In the genomic region with DNA sequence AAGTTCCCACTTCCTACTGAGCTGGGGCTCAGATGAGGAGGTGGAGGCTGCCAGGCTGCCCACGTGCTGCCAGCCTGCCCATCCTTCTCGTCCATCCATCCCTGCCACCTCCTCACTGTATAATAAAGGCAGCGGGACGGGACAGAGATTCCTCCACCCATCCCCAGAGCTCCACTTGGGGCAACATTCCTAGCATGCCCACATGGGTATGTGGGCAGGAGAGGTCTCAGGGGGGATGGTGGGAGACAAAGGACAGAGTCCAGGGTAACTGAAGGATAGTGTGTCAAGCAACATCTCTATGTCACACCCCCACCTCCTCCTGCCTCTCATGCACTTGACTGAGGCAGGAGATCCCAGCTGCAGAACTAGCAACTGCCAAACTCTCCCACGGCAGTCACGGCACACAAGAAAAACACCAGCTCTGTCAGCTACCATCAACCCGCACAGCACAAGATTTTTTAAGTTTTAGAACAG, we compare ENCODE assay signal across 10 mouse cellular contexts. TPM values are rescaled to one million over a fixed set of nuclear protein-coding genes. Genes with fewer than 3 reads are reported as not detected.
DNase-seq lines count a peak whose midpoint lies in the region; ATAC-seq and TF ChIP-seq lines count a peak whose summit lies in the region.
"Had no signal": no experiment of that assay in that cellular context is flagged by ENCODE, and none has a peak within 500 bp of the region (broad histone marks: within the 10 kb centered on the region; RNA-seq: fewer than 3 reads in every experiment).

No protein-coding gene starts in this region.

- 21% methylated on average over 7 of the region's 7 CpGs for WGBS in heart, embryonic 13.5 days

- H3K9me3 ChIP-seq in heart, embryonic 13.5 days: no peaks in the 10 kb centered on the region
- H3K9me3 ChIP-seq in E14TG2a.4 (ENCODE audit: low read length): no peaks in the 10 kb centered on the region
- H3K9me3 ChIP-seq: G1E had no signal

- DNase-seq in heart, postnatal 25 days (ENCODE audit: low spot score): no peak
- peak; percentile 56 to 94 for DNase-seq in left cerebral cortex, postnatal 25 days (ENCODE audit: low spot score in 2 of 2)
- no peak for DNase-seq in embryo, embryonic 10 days (ENCODE audit: low spot score)
- DNase-seq in lung, postnatal 4 days: no peak
- no peak for DNase-seq in gastrocnemius, postnatal 10 days
- DNase-seq: gastrocnemius, postnatal 25 days had no signal

- ATAC-seq in heart, embryonic 13.5 days (ENCODE audit: extremely low read depth, insufficient number of reproducible peaks, low FRiP score, low TSS enrichment): no peak
- peak; percentile 79 for ATAC-seq in frontal cortex, adult (ENCODE audit: low TSS enrichment)

- H3K9ac ChIP-seq in heart, embryonic 13.5 days: peak overlapping the region; percentile 47

- no peaks in the 10 kb centered on the region for H3K27me3 ChIP-seq in heart, embryonic 13.5 days (replicated peaks)
- H3K27me3 ChIP-seq in E14TG2a.4 (ENCODE audit: insufficient read depth, low read length): no peaks in the 10 kb centered on the region

- peaks cover 76% of the 10 kb centered on the region for H3K4me1 ChIP-seq in heart, embryonic 13.5 days
- H3K4me1 ChIP-seq in E14TG2a.4 (replicated peaks; ENCODE audit: low read depth, low read length): peaks cover 92% of the 10 kb centered on the region

- H3K4me3 ChIP-seq in heart, embryonic 13.5 days: no peak overlapping the region
- peak overlapping the region; percentile 39; the same call in 1 of the 2 replicates for H3K4me3 ChIP-seq in E14TG2a.4 (replicated peaks; ENCODE audit: low read length)

- intact Hi-C loops in heart, postnatal 25 days (cut with DNase I): loop anchor here (5.0 kb wide), 1 partner anchor 48 kb away; no protein-coding TSS in a partner anchor
- intact Hi-C loops in left cerebral cortex, postnatal 25 days (cut with DNase I): loop anchor here (1.0 to 2.0 kb wide), 3 partner anchors 9 to 51 kb away; partner anchors contain the start of gene Smurf1

- H3K4me2 ChIP-seq in heart, embryonic 13.5 days: peak overlapping the region; percentile 30

- H3K27ac ChIP-seq in heart, embryonic 13.5 days (replicated peaks): peak overlapping the region; percentile 16

- TF ChIP-seq CTCF in E14TG2a.4 (conservative IDR thresholded peaks at IDR 0.05; ENCODE audit: low read length): no peak

- H3K36me3 ChIP-seq in heart, embryonic 13.5 days: no peaks in the 10 kb centered on the region
- H3K36me3 ChIP-seq in E14TG2a.4 (ENCODE audit: insufficient read depth, low read length): no peaks in the 10 kb centered on the region
- H3K36me3 ChIP-seq: G1E had no signal

RNA-seq across cellular contexts. Expression of gene Smurf1, which starts 51.2 kb away (rescaled TPM):
- 12.1 and 12.4 TPM in 2 replicates for polyA plus RNA-seq in heart, embryonic 13.5 days (2015; fragmentation: Nextera tagmentation; extraction: Ambion mirVana)
- total RNA-seq in heart, postnatal 25 days (2021): 10 to 100 TPM; 21.9 to 27.6 TPM
- 10 to 100 TPM; 33.2 to 36.9 TPM for total RNA-seq in left cerebral cortex, postnatal 25 days (2021)
- 10 to 100 TPM; 15.7 to 20.2 TPM for total RNA-seq in gastrocnemius, postnatal 10 days (2021)

Comparison
In these comparisons a context has a peak if more than half of its experiments do, and no peak if none do; other contexts are left out.
1. DNase-seq: peak in left cerebral cortex, postnatal 25 days (2 of 2); none in heart, postnatal 25 days (single experiment), embryo, embryonic 10 days (single experiment), lung, postnatal 4 days (0 of 2) and gastrocnemius, postnatal 10 days (single experiment).